Mouse (Mus musculus) liver, adult 10 weeks (tissue): ENCODE measurements around the gene Gm20538. TPM values are rescaled to one million over a fixed set of nuclear protein-coding genes. Genes with fewer than 3 reads are reported as not detected.

Experiments used
- polyA plus RNA-seq: library from polyadenylated mRNA; stranded (reverse); fragments of 350-450 nt; fragmentation: Illumina TruSeq; extraction: RNeasy Lipid Tissue Mini Kit (QIAGEN cat#74804); gene quantifications from one replicate; pipeline ENCODE4 v1.2.3, GENCODE M21; 2014; ENCODE audit warnings: low read depth, low replicate concordance

Gene Gm20538
- not detected for polyA plus RNA-seq

DNA sequence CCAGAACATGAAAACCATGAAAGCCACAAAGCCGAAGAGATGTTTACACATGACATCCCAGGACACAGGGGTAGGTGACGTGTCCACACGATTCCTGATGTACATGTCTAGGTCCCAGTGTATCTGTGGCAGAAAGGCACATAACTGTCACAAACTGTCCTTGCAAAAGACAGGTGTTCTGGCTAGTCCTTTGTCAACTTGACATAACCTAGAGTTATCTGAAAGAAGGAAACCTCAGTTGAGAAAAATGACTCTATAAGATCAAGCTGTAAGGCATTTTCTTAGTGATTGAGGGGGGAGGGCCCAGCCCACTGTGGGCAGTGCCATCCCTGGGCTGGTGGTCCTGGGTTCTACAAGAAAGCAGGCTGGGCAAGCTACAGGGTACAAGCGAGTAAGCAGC is at the start of gene Gm20538:
TSS of gene Gm20538 (minus strand) at position 101 of the 400 bp plus-strand sequence.

DNA sequence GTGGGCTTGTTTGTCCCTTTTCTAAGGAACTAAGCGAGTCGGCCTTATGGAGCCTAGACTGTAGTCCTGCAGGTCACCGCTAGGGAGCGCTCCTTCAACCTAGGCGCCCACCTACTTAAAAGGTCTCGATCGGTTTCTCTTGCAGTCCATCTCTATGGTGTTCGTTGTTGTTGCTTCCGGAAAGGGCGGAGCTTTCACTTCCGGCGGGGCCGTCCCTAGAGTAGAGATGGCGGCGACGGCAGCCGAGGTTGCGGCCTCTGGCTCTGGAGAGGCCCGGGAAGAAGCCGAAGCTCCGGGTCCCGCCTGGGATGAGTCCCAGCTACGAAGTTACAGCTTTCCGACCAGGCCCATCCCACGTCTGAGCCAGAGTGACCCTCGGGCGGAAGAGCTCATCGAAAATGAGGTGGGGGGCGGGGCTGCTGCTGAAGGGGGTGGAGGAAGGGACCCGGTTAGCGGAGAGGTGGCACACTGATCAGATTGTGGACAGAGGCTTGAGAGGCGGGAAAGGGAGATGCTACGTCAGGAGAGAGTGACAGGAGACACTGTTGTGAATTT is 10.1 kb upstream of the Gm20538 start, which contains the start of gene Hif1an:
TSS of gene Hif1an (plus strand) at position 199 of the 555 bp plus-strand sequence.

DNA sequence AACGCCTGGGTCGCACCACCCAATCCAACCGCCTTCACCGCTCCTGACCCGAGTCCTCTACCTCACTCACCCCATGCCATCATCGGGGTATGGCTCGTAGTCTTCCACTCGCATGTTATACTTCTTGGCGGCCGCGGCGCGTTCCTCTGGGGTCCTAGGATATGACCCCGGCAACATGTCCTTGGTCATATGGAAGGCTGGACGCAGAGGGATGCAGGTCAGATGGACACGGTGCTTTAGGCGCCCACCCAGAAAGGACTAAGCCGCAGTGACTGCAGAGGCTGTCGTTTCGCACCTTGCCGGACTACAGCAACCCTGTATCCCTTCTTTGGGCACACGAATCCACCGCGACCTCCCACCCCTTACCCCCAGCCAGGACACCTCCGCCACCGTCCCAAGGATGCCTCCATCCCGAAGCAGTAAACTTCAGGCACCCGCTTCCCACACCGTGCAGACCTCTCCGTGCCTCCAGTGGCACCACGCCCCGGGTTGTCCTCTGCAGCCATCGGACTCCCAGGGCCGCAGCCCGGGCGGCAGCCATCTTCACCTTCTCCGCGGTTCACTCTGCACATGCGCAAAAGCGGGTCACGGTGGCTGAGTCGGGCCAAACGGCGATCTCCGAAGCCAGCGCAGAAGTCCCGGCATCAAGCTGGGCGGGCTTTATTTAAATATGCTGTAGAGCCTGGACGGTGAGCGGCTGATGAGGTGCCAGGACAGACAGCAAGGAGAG is 2.4 kb upstream of the Gm20538 start, which contains the start of gene Ndufb8:
TSS of gene Ndufb8 (minus strand) at position 580 of the 730 bp plus-strand sequence.

DNA sequence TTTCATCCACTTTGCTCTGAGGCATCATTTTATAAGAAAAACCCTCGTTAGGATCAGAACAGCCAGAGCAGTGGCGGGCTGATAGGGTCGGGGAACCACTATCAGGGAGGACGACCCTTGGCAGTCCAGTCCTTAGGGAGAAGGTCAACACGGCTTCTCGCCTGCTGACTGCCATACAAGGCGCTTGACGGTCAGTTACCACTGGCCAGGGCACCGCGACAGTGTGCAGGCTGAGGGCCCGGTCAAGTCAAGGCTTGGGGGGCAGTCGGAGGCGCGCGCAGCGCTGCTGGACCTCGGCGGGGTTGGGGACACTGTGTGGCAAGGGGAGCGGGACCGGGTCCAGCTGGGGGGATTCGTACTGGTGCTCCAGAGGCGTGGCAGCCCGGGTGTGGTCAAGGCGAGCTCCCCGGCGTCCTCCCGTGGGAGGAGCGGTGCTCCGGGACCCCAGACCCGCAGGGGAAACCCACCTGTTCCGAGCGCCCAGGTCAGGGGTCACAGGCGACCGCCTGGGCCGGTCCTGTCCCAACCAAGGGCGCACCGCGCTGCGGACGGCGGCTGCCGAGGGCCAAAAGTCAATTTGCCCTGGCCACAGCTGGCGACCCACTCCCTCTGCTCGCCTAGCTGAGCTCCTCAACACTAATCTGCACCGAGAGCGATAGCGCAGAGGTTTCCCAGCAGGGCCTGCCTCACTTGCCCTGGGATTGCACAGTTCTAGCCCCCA is 7.2 kb downstream of the Gm20538 start, which contains the start of gene Sec31b:
TSS of gene Sec31b (minus strand) at position 544 of the 721 bp plus-strand sequence.

Other genes with a start within 250 kb of the Gm20538 start
- not detected for gene Scd4, start 219.7 kb downstream of the Gm20538 start, polyA plus RNA-seq
- 1,950 TPM for gene Scd1, start 145.0 kb downstream of the Gm20538 start, polyA plus RNA-seq
- gene Wnt8b, start 59.4 kb downstream of the Gm20538 start, polyA plus RNA-seq, result not detected
- 0.24 TPM for gene Sec31b, start 7.0 kb downstream of the Gm20538 start, polyA plus RNA-seq
- gene Ndufb8, start 2.6 kb upstream of the Gm20538 start, polyA plus RNA-seq, result 102 TPM
- 6.3 TPM for gene Hif1an, start 10.0 kb upstream of the Gm20538 start, polyA plus RNA-seq
- gene Pax2, start 203.2 kb upstream of the Gm20538 start, polyA plus RNA-seq, result not detected